Mouse (Mus musculus) skeletal muscle tissue, adult 2 months (tissue): ENCODE results near the gene Spa17.
A peak's percentile ranks its signal among the peaks of the same experiment; 100 is the strongest.

ENCODE experiments used
- DNase-seq: peaks from one replicate; pipeline ENCODE4 v3.0.0-alpha.2; 2012; ENCODE audit warnings: low read depth, low spot score

The Spa17 gene

GRCm38 (mm10) chr9:37616770-37617169 lies 3.2 kb upstream of the Spa17 start:
- peak; percentile 18 for DNase-seq

- DNase-seq, result no peak
Measured at GRCm38 (mm10) chr9:37615220-37615619, 1.7 kb upstream of the Spa17 start.

- DNase-seq, result no peak
Measured at GRCm38 (mm10) chr9:37614316-37614715, 794 bp upstream of the Spa17 start.

- DNase-seq, result no peak
Measured at GRCm38 (mm10) chr9:37613911-37614280, 374 bp upstream of the Spa17 start.

- DNase-seq, result no peak
Measured at GRCm38 (mm10) chr9:37609558-37609957, 4.0 kb downstream of the Spa17 start.

GRCm38 (mm10) chr9:37605089-37605488 lies 8.4 kb downstream of the Spa17 start:
- DNase-seq, result no peak

- DNase-seq, result no peak
Measured at GRCm38 (mm10) chr9:37600538-37601205, 12.8 kb downstream of the Spa17 start.

- DNase-seq, result no peak
Measured at GRCm38 (mm10) chr9:37598637-37599036, 14.9 kb downstream of the Spa17 start.

GRCm38 (mm10) chr9:37595570-37595969 lies 18.0 kb downstream of the Spa17 start:
- DNase-seq, result no peak

- no peak for DNase-seq
Measured at GRCm38 (mm10) chr9:37593690-37594089, 19.8 kb downstream of the Spa17 start.

- DNase-seq, result no peak
Measured at GRCm38 (mm10) chr9:37592633-37593032, 20.9 kb downstream of the Spa17 start.

- no peak for DNase-seq
Measured at GRCm38 (mm10) chr9:37592025-37592424, 21.5 kb downstream of the Spa17 start.

GRCm38 (mm10) chr9:37590381-37590780 lies 23.1 kb downstream of the Spa17 start:
- no peak for DNase-seq

- no peak for DNase-seq
Measured at GRCm38 (mm10) chr9:37586718-37587117, 26.8 kb downstream of the Spa17 start.

- DNase-seq, result no peak
Measured at GRCm38 (mm10) chr9:37583594-37583993, 29.9 kb downstream of the Spa17 start.

- peak; percentile 7 for DNase-seq
Measured at GRCm38 (mm10) chr9:37576436-37576930, 37.0 kb downstream of the Spa17 start.

GRCm38 (mm10) chr9:37572204-37572876 lies 41.2 kb downstream of the Spa17 start:
- no peak for DNase-seq

- DNase-seq, result no peak
Measured at GRCm38 (mm10) chr9:37569231-37569835, 44.2 kb downstream of the Spa17 start.

- DNase-seq, result no peak
Measured at GRCm38 (mm10) chr9:37568605-37569214, 44.8 kb downstream of the Spa17 start.

- no peak for DNase-seq
Measured at GRCm38 (mm10) chr9:37567892-37568604, 45.5 kb downstream of the Spa17 start.

GRCm38 (mm10) chr9:37567454-37567853 lies 46.1 kb downstream of the Spa17 start:
- no peak for DNase-seq

GRCm38 (mm10) chr9:37567019-37567418 lies 46.5 kb downstream of the Spa17 start:
- no peak for DNase-seq
